Mouse (Mus musculus) Patski (cell line): ENCODE data around the gene Iscu. TPM values are rescaled to one million over a fixed set of nuclear protein-coding genes. Genes with fewer than 3 reads are reported as not detected.
A peak's percentile ranks its signal among the peaks of the same experiment; 100 is the strongest.

Experiments
- ATAC-seq: fragments of 100-300 bp; one replicate; pipeline ENCODE4 v1.8.0; 2021
- CTCF ChIA-PET: fragments of 350-600 bp; sonication (Branson Sonifier 250); formaldehyde crosslinking; loops from one replicate; lab custom pipeline; 2022; ENCODE audit warnings: inconsistent platforms; lab: Charles Lee
- POLR2A ChIA-PET: fragments of 350-600 bp; sonication (Branson Sonifier 250); formaldehyde crosslinking; loops from one replicate; lab custom pipeline; 2022; ENCODE audit warnings: antibody characterized with exemption, inconsistent platforms; lab: Charles Lee
- DNase-seq: peaks from one replicate; pipeline ENCODE4 v3.0.0-alpha.2; 2011; ENCODE audit warnings: low read depth, low spot score
- H3K27me3 ChIP-seq: fragments of 371-371 bp; one replicate; pipeline ENCODE4 v1.5.1; 2021
- CTCF ChIP-seq: fragments of 100-300 bp; IDR thresholded peaks from one replicate; pipeline ENCODE4 v1.5.1; 2021
- in situ Hi-C: fragments of 300-500 bp; cut with MboI; formaldehyde crosslinking; loops from 3 replicates; pipeline ENCODE4 v1.11.1; 2018; ENCODE audit warnings: low pct_unique_long_range_greater_than_20kb, mixed read lengths
- polyA plus RNA-seq: library from polyadenylated mRNA; unstranded; gene quantifications from one replicate; pipeline ENCODE4 v1.2.3, GENCODE M21; 2021

Gene Iscu
- polyA plus RNA-seq, result 189 TPM

DNA sequence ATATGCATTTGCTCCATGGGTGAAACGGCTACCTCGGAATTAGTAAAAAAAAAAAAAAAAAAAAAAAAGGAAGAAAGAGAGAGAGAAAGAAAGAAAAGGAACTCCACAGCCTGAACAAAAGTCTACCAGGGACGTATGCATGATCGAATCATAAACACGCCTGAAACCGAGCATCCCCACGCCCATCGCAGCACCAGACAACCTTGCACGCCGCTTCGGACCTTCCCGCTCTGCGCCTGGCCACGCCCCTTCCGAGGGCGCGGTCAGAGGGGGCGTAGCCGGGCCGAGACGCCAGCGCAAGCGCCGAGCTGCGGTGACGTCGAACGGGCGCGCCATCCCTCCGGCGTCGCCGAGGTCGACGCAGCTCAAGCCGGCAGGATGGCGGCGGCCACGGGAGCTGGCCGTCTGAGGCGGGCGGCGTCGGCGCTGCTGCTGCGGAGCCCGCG lies at the start of gene Iscu, which contains the start of gene Sart3:
Gene Iscu, plus strand, starts transcription at position 299 of the 446 bp plus-strand sequence.
Gene Sart3, minus strand, starts transcription at position 61 of the 446 bp plus-strand sequence.
- no peak for TF ChIP-seq CTCF
- ATAC-seq (peak; percentile 61), DNase-seq (peak; percentile 82)
- in situ Hi-C loops, result loop anchor here (5.0 to 25.0 kb wide), 2 partner anchors 160 to 1460 kb away; no protein-coding TSS in a partner anchor
- CTCF ChIA-PET, result interaction anchor here (1.5 to 4.7 kb wide), 9 partner anchors 8 to 182 kb away, joined by 4 to 41 read pairs (median 6); no protein-coding TSS in a partner anchor
- POLR2A ChIA-PET, result interaction anchor here (0.8 kb wide), 1 partner anchor 136 kb away, joined by 3 read pairs; the partner anchor contains the start of gene Coro1c
- H3K27me3 ChIP-seq, result no peaks in the 10 kb centered on the region

DNA sequence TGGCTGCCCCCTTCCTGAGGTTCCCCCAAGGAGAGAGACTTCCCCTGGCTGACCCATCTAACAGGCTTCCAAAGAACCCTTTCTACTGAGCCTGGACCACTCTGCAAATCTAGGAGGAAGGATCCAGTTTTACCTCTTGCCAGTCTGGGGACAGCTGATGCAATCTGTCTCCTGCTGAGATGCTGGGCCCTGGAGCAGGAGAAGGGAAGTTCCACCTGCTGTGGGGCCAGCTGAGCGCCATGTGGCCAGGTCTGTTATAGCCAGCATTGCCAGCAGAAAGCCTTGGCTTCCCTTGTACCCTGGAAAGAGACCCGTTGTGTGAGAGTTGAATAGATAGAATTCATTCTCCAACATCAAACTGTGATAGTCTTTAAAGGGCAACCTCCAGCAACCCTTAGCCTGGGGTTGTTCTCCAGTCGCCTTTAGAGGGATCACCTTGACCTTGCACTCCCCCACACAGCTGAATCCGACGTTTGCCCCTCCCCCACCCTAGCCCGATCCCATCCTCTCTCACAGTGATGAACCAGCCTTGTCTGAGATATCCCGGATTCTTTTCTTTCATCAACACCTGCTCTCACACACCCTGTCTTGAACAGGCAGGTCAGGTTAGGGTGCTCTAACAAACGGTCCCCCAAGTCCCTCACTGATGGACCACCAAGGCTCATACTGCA lies 48.8 kb upstream of the Iscu start:
- in situ Hi-C loops, result no loop called here
- ChIA-PET CTCF (interaction anchor here (1.0 to 2.0 kb wide), 6 partner anchors 12 to 358 kb away, joined by 3 to 10 read pairs (median 4); partner anchors contain the start of gene Ficd), POLR2A (no interaction called here)
- no peak for TF ChIP-seq CTCF
- DNase-seq (no peak), ATAC-seq (no peak)
- peaks cover 12% of the 10 kb centered on the region for H3K27me3 ChIP-seq

DNA sequence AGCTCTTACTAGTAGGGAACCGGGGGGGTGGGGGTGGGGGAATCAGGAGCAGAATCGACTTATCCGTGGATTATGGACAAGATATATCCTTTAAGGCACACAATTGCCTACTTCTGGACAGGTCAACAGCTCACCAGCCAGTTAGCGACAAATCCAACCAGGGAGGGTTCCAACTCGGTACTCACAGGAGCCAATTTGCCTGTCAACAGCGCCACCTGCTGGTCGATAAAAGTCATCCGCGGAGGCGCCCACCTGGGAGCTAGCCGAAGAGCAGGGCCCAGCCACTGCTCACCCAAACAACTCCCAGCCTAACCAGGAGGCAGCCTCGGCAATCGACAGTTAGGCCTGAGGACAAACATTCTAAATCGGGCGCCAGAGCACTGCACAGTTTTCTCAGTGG lies 48.1 kb upstream of the Iscu start, which contains the start of gene 1700069L16Rik:
Gene 1700069L16Rik, minus strand, starts transcription at position 327 of the 400 bp plus-strand sequence.
- ChIA-PET POLR2A (no interaction called here), CTCF (interaction anchor here (1.0 to 2.0 kb wide), 8 partner anchors 11 to 358 kb away, joined by 3 to 10 read pairs (median 3); partner anchors contain the start of gene Ficd)
- DNase-seq (peak; percentile 12), ATAC-seq (no peak)
- TF ChIP-seq CTCF, result peak; percentile 80
- H3K27me3 ChIP-seq, result peaks cover 12% of the 10 kb centered on the region
- in situ Hi-C loops, result no loop called here

DNA sequence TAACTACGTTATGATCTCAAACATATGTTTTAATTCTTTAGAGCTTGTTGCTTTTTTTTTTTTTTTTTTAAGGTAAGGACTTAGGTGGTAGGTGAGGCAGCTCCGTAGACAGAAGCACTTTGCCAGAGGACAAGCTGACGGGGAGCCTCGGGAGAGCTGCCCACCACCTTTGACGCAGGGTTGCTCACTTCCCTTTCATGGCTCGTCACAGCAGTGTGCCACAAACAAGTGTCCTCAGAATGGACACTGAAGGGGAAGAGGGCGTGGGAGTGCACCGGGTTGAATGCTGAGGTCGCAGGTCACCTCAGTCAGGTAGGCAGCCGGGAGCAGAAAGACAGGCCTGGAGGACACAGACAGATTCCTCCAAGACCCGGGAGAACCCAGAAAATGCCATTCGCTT lies 47.1 kb upstream of the Iscu start:
- ChIA-PET CTCF (interaction anchor here (1.5 to 2.0 kb wide), 5 partner anchors 10 to 359 kb away, joined by 3 to 10 read pairs (median 4); partner anchors contain the start of gene Ficd), POLR2A (no interaction called here)
- in situ Hi-C loops, result loop anchor here (5.0 to 25.0 kb wide), 2 partner anchors 368 to 638 kb away; partner anchors contain the start of genes Aym1 and Crybb3
- peaks cover 12% of the 10 kb centered on the region for H3K27me3 ChIP-seq
- DNase-seq (no peak), ATAC-seq (no peak)
- TF ChIP-seq CTCF, result no peak

DNA sequence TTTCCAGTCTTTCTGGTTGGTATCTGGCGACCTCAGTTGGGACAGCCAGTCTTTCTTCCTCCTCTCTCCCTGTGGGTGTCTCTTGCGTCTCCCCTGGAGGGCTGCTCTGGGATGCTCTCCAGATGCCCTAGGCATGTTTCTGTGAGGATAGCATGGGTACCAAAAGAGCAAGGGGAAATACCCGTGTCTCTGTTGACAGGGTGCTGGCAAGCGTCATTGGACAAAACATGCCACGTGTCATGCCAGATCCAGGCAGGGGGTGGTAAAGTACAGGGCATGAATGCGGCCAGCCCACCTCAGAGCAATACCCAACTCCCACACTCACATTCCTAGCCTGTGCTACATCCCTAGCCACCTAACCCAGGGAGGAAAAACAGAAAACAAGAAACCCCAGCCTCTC lies 45.9 kb upstream of the Iscu start:
- DNase-seq, result no peak
- ChIA-PET CTCF (no interaction called here), POLR2A (no interaction called here)
- in situ Hi-C loops, result loop anchor here (5.0 to 25.0 kb wide), 2 partner anchors 369 to 639 kb away; partner anchors contain the start of genes Aym1 and Crybb3
- H3K27me3 ChIP-seq, result peaks cover 12% of the 10 kb centered on the region
- TF ChIP-seq CTCF, result no peak
- no peak for ATAC-seq

DNA sequence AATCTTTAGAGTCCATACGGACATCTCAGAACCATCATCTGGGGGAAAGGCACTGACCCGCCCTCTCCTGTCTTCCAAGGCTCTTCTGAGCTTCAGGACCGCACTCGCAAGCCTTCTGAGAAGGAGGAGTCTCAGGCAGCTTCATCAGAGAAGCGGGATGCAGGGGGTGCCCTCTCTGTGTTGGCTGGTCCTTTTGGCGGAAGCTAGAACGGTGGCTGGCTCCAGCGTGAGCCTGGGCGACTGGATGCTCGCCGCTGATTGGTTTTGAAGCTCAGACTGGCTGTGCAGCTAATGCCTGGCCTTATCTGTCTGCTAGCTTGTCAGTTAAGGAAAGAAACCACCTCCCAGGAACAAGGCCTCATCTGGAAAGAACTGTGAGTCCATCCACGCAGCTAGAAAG lies 45.3 kb upstream of the Iscu start:
- in situ Hi-C loops, result loop anchor here (5.0 to 25.0 kb wide), 2 partner anchors 370 to 640 kb away; partner anchors contain the start of genes Aym1 and Crybb3
- TF ChIP-seq CTCF, result no peak
- no peak for DNase-seq
- no peak for ATAC-seq
- H3K27me3 ChIP-seq, result peaks cover 12% of the 10 kb centered on the region
- CTCF ChIA-PET, result no interaction called here
- POLR2A ChIA-PET, result no interaction called here

DNA sequence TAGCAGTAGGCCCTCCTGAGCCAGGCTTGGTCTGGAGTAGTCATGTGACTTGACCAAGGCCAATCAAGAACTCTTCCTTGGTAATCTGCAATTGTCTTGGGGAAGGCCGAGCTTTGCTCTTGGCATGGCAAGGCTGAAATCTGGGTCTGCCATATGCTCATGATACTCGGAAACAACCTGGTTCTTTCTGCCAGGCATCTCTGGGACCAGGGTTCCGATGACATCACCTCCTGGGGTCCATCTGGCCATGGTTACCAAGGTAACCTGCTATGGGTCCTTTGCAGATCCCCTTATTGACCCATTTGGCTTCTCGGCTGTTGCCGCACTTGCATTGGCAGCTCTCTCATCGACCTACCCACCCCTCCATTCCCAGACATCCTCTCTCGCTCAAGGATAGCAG lies 44.5 kb upstream of the Iscu start:
- in situ Hi-C loops, result loop anchor here (5.0 to 25.0 kb wide), 2 partner anchors 371 to 641 kb away; partner anchors contain the start of genes Aym1 and Crybb3
- DNase-seq (no peak), ATAC-seq (no peak)
- no peak for TF ChIP-seq CTCF
- peaks cover 12% of the 10 kb centered on the region for H3K27me3 ChIP-seq
- ChIA-PET CTCF (no interaction called here), POLR2A (no interaction called here)

DNA sequence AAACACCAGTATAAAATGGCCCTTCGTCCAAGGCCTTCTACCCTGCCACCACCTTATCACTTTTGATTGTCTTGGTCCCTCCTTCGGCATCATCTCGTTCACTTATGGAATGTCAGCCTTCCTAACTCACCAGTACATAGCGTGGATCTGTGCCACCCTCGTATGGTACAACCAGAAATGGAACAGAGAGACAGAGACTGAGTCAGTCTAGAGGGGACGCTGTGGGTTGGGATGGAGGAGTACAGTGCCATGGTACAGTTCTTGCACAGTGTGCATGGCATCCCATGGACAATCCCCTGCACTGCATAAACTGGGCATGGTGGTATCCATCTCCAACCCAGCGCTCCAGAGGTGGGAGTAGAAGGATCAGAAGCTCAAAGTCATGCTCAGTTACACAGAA lies 43.9 kb upstream of the Iscu start:
- peaks cover 12% of the 10 kb centered on the region for H3K27me3 ChIP-seq
- no peak for DNase-seq
- ATAC-seq, result no peak
- POLR2A ChIA-PET, result no interaction called here
- CTCF ChIA-PET, result no interaction called here
- TF ChIP-seq CTCF, result no peak
- in situ Hi-C loops, result loop anchor here (5.0 to 25.0 kb wide), 2 partner anchors 371 to 641 kb away; partner anchors contain the start of genes Aym1 and Crybb3

DNA sequence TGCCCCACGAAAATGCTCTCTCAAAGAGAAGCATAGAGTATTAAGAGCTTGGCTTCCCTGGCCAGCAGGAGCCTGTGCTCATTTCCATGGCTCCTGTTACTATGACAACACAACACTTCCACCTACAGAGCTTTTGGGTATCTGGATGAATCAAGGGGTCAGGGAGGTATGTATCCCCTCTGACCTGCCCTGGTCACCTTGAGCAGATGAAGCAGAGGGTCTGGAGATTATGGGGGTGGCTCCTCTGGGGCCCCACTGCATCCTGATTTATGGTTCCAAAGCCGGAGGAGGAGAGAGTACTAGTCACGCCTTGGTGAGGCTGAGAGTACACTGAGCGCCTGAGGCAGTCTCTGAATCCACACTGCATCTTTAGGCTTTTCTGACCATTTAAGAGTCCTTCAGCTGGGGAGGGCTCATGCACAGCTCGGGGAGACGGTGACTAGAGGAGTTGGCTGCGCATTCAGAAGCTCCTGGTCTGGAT lies 41.9 kb upstream of the Iscu start:
- DNase-seq, result no peak
- no peak for TF ChIP-seq CTCF
- no peak for ATAC-seq
- in situ Hi-C loops, result loop anchor here (5.0 to 25.0 kb wide), 4 partner anchors 143 to 823 kb away; partner anchors contain the start of gene Crybb3
- ChIA-PET POLR2A (no interaction called here), CTCF (interaction anchor here (0.8 kb wide), 1 partner anchor 1436 kb away, joined by 3 read pairs; no protein-coding TSS in a partner anchor)
- H3K27me3 ChIP-seq, result peaks cover 12% of the 10 kb centered on the region

DNA sequence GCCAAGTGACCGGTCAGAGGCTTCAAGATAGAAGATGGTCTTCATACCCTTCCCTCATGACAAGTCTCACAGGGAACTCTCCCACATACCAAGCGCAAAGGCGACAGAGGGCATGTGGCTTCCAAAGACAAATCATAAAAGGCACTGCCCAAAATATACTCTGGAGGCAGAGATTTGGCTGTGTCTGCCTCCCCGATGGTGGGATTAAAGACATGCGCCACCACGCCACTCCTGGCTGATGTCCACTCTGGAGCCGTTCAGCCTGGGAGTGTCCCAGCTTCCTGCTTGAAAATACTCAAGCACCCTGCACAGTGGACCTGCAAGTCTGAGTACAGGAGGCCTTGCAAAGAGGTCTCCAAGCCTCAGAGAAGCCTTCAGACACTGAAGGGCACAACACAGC lies 41.4 kb upstream of the Iscu start:
- H3K27me3 ChIP-seq, result peaks cover 12% of the 10 kb centered on the region
- ATAC-seq (no peak), DNase-seq (no peak)
- in situ Hi-C loops, result loop anchor here (5.0 to 25.0 kb wide), 4 partner anchors 144 to 824 kb away; partner anchors contain the start of gene Crybb3
- POLR2A ChIA-PET, result no interaction called here
- no peak for TF ChIP-seq CTCF
- CTCF ChIA-PET, result no interaction called here
